Mouse (Mus musculus): ENCODE measurements around the gene Tekt5.

Gene Tekt5

GRCm38 (mm10) chr16:10336454-10337421, 58.6 kb downstream of the Tekt5 start:
- DNase-seq (ENCODE audit: low spot score): no peak

- no peak for DNase-seq (ENCODE audit: low spot score)
These were observed 59.3 kb downstream of the Tekt5 start for GRCm38 (mm10) chr16:10335953-10336352.

GRCm38 (mm10) chr16:10332732-10333131, 62.6 kb downstream of the Tekt5 start:
- no peak for DNase-seq (ENCODE audit: low spot score)

- DNase-seq (ENCODE audit: low spot score): no peak
These were observed 64.4 kb downstream of the Tekt5 start for GRCm38 (mm10) chr16:10330586-10331495.

GRCm38 (mm10) chr16:10327563-10328333, 67.5 kb downstream of the Tekt5 start:
- no peak for DNase-seq (ENCODE audit: low spot score)

- DNase-seq (ENCODE audit: low spot score): no peak
These were observed 75.2 kb downstream of the Tekt5 start for GRCm38 (mm10) chr16:10319914-10320569.

- no peak for DNase-seq (ENCODE audit: low spot score)
These were observed 78.1 kb downstream of the Tekt5 start for GRCm38 (mm10) chr16:10317197-10317544.

GRCm38 (mm10) chr16:10316493-10317196, 78.6 kb downstream of the Tekt5 start:
- DNase-seq (ENCODE audit: low spot score): no peak

GRCm38 (mm10) chr16:10313646-10314088, 81.6 kb downstream of the Tekt5 start, which contains the start of gene Emp2:
Emp2 (minus strand) TSS chr16:10313968.
- DNase-seq (ENCODE audit: low spot score): peak; percentile 49

GRCm38 (mm10) chr16:10313226-10313625, 82.1 kb downstream of the Tekt5 start:
- no peak for DNase-seq (ENCODE audit: low spot score)

GRCm38 (mm10) chr16:10311989-10312388, 83.3 kb downstream of the Tekt5 start:
- DNase-seq (ENCODE audit: low spot score): no peak

- DNase-seq (ENCODE audit: low spot score): no peak
These were observed 84.2 kb downstream of the Tekt5 start for GRCm38 (mm10) chr16:10311086-10311485.

GRCm38 (mm10) chr16:10310507-10310906, 84.8 kb downstream of the Tekt5 start:
- DNase-seq (ENCODE audit: low spot score): no peak

Data from ovary, postnatal 10 days (tissue).